Mouse (Mus musculus) thymus, postnatal 10 days (tissue): ENCODE measurements at regions not wholly inside any gene's neighbourhood (a gene's known extent, or its start where the extent isn't known, plus 50 kb on each side); places are given as distances from the start of the nearest gene placed in this dataset.

Experiments
- DNase-seq, 2 experiments: peaks; one replicate each; pipeline ENCODE4 v3.0.0; 2021; ENCODE audit warnings: low spot score in 2 of 2

- peak; percentile 18 to 20 for DNase-seq
Observed at GRCm38 (mm10) chr9:14092996-14093442, 181.8 kb upstream of the Sesn3 start.

DNA sequence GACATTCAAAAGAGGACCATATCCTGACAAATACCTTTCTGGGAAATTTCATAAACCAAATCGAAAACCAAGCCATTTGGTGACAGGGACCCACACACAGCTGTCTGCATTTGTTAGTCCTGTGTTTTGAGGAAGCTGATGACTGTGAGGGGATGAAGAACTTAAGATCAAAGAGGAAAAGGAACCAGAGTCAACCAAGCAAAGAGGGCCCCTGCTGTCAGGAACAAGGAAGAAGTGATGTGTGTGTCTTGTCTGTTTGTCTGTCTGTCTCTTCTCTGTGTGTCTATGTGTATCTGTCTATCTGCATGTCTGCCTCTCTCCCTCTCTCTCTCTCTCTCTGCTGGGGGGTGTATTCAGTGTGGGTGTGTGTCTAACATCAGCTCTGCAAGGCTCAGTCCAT lies 171.3 kb upstream of the Sesn3 start:
- no peak for DNase-seq

DNA sequence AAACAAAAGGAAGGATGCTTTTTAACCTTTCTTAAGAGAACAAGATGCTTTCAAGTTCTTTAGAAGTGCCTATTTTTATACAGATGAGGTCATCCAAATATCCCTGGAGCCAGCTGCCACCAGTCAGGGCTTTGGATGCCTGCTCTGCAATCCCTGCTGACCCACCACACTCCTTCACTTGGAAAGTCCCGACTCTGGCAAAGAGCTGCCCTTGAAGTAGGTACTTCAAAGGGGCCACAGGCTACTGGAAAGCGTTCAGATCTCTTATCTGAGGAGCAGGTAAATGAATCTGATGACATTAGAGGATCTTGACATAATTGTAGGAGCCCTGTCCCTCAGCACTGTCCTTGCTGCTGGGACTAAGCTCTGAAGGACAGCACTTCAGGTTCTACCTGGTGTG lies 169.9 kb upstream of the Sesn3 start:
- DNase-seq: no peak

GRCm38 (mm10) chr9:14106371-14106770 lies 168.5 kb upstream of the Sesn3 start:
- DNase-seq: no peak

DNA sequence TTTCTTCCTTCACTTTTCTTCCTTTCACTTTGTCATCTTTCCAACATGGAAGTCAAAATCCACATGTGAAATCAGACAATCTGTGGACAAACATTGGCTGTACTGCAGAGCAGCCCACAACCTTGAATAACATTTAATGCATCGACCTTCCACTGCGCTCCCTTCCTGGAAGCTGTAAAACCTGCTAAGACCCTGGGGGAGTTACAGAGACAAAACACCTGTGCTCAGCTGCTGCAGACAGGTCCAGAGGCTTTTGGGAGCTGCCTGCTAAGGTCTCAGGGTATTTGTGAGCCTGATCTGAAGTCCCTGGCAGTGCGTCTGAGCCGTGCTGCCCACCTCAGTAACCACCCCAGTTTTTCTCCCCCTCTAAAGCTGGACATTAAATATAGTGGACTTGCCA lies 166.1 kb upstream of the Sesn3 start:
- no peak for DNase-seq

DNA sequence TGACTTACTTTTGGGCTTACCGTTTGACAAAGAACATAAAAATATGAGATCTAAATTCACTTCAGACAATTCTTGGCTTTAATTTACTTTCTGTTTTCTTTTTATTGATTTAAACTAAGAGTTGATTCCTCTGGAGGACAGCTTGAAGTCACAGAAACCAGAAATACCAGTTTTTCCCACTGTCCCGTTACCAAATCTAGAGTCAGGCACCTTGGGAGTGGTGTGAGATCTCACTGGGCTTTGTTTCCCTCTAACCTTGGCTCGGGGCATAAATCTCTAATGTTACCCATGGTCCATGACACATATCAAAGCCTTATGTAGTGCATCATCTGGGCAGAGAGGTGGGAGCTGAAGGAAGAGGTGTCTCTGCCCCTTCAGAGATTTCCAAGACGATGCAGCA lies 165.4 kb upstream of the Sesn3 start:
- no peak for DNase-seq

- DNase-seq: no peak
Observed at GRCm38 (mm10) chr9:14111713-14112112, 163.2 kb upstream of the Sesn3 start.

DNA sequence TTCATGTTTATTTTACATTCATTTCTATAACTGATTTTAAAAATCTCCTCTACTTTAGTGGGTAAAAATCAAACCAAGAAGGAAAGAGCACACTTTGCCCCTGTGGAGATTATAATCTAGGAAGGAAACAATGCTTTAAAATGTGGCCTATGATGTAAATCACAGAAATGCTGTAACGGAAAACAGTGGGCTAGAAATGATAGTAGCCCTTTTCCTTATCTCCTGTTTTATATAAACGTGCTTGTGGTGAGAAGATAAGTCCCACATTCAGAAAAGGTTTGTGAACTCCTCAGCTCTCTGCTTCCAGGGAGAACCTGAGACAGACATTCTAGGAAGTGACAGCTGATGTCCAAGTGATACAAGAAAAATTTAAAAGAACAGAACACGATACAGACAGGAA lies 159.3 kb upstream of the Sesn3 start:
- no peak for DNase-seq

- no peak for DNase-seq
Observed at GRCm38 (mm10) chr9:14116097-14116840, 158.6 kb upstream of the Sesn3 start.

- DNase-seq: no peak
Observed at GRCm38 (mm10) chr9:14133372-14133771, 141.5 kb upstream of the Sesn3 start.

DNA sequence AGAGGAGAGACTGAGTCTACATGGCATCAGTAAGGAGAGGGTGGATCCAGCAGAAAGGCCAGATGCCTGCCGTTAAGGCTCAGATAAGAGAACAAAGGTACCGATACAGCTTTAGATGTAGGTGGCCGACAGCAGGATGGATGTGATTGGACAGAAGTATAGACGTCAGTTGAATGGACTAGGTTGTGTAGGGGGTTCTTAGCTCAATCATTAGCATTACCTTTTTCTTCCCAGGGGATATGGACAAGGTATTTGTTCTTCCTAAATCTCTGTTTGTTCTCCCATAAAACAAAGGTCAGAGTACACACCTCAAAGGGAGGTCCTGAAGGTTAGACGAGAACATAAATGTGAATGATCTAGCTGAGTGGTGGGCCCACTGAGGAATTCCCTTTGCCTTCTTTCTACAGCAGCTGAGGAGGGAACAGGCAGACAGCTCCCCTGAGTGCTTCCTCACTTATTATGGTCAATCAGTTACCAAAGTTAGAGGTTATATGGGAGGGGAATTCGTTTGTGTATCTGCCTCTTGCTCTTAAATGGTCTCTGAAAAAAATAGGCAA lies 139.9 kb upstream of the Sesn3 start:
- no peak for DNase-seq

DNA sequence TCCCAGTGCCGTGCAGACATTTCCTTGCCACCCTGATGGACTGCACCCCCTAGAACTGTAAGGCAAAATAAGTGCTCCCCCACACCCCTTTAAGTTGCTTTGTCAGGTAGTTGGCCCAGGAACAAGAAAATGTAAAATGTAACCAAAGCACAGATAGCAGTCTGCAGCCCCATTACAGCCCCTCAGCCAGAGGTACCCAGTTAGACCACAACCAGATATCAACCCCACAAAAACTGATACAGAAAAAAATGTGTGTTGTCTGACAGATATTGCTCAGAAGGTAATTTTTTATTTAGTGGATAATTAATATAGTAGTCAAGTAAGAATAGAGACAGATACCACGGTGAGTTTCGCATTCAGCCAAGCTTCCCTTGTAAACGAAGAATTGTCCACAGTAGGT lies 133.5 kb upstream of the Sesn3 start:
- DNase-seq: no peak

- DNase-seq: no peak
Observed at GRCm38 (mm10) chr9:14143988-14144387, 130.9 kb upstream of the Sesn3 start.

DNA sequence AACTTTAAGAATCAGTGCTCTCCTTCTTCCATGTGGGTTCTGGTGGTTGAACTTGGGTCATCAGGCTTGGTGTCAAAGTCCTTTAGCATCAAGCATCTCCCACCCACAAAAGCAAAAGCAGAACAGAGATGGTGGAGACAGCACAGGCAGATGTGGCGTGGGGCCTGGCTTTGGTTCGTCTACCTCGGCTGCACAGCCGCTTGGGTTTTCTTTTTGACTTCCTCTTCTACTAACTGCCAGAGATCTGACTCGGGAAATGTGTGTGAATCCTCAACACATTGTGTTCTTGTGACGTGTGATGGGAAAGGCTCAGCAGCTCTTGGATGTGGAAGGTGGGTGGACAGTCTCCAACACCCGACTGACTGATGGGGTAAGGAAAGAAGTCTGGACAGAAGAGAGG lies 127.8 kb upstream of the Sesn3 start:
- no peak for DNase-seq

DNA sequence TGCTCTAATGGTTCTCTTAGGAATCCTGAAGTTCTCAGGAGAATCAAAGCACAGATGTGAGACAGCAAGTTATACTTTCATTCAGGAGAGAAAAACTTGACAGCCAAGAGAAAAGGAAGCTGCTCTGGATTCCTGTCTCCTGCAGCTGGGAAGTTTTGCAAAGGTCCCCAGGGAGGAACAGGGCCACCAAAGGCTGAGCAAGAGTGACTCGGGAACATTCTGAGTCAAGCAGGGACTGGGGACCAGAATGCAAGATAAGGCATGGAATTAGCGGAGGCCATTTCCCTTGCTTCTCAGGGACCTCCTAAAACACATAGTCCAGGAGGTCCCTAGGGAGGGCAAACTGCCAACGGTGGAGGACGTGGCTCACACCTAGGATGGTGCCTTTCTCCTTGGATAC lies 127.1 kb upstream of the Sesn3 start:
- no peak for DNase-seq

DNA sequence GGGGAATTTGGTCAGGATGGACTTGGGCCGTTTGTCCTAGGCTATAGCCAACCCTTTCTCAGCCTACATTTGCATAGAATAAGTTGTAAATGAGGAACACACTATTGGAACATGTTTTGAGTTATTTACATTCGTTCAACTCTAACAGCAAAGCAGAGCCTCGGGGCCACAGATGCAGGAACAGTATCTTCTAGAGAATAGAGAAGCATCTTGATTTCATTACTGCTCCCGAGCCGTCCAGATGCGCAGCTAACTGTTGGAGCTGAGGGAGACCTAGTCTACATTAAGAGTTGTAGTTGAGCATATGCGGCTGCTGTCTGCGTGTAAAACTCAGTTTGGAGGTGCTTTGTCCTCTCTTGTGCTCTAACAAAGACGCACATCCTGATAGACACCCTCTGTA lies 124.6 kb upstream of the Sesn3 start:
- DNase-seq: no peak

GRCm38 (mm10) chr9:14156967-14157366 lies 117.9 kb upstream of the Sesn3 start:
- no peak for DNase-seq

- no peak for DNase-seq
Observed at GRCm38 (mm10) chr9:14158096-14158837, 116.6 kb upstream of the Sesn3 start.

GRCm38 (mm10) chr9:14160207-14160606 lies 114.7 kb upstream of the Sesn3 start:
- no peak for DNase-seq

GRCm38 (mm10) chr9:14171589-14172240 lies 103.2 kb upstream of the Sesn3 start:
- no peak for DNase-seq

- no peak for DNase-seq
Observed at GRCm38 (mm10) chr9:14173631-14174323, 101.1 kb upstream of the Sesn3 start.
